9 mouse cellular contexts compared by ENCODE assay signal in genomic region chr1:153980886-153981285, GRCm38 (mm10).
A peak's percentile ranks its signal among the peaks of the same experiment; 100 is the strongest.
DNase-seq lines count a peak whose midpoint lies in the region; ATAC-seq and TF ChIP-seq lines count a peak whose summit lies in the region.
"Had no signal": no experiment of that assay in that cellular context is flagged by ENCODE, and none has a peak within 500 bp of the region (broad histone marks: within the 10 kb centered on the region; RNA-seq: fewer than 3 reads in every experiment).

No protein-coding gene starts in this region.

- no peak overlapping the region for H3K4me3 ChIP-seq in gastrocnemius, adult 2 months
- H3K4me3 ChIP-seq: limb, embryonic 15.5 days had no signal

- intact Hi-C loops in gastrocnemius, adult 2 months (cut with DNase I), result no loop called here

- ATAC-seq in hematopoietic stem cell, adult 5-6 weeks (replicated peaks in 1 of 2; ENCODE audit: insufficient read depth in 1 of 2, low FRiP score in 2 of 2, low TSS enrichment in 1 of 2, low read depth in 1 of 2, poor library complexity in 2 of 2, severe bottlenecking in 2 of 2), result peak; percentile 81 to 89
- 0 out of 2 replicates have a peak, but pooled peaks have one; percentile 16 for ATAC-seq in neutrophil, adult 5-6 weeks (ENCODE audit: extremely low read depth, insufficient number of reproducible peaks, low FRiP score, poor library complexity, severe bottlenecking)
- ATAC-seq in activated CD4-positive, CD25-positive, alpha-beta regulatory T cell, adult 4 months, result no peak

- H3K27ac ChIP-seq in gastrocnemius, adult 2 months, result no peak overlapping the region
- H3K27ac ChIP-seq: limb, embryonic 15.5 days had no signal

- no peak for TF ChIP-seq CTCF in gastrocnemius, adult 2 months (IDR thresholded peaks at IDR 0.05)

- DNase-seq in left cerebral cortex, adult 18-20 months (ENCODE audit: low spot score in 2 of 2), result peak; percentile 15 to 31
- DNase-seq in left cerebral cortex, adult 11 months (ENCODE audit: low spot score), result no peak
- DNase-seq in gastrocnemius, adult 2 months, result peak; percentile 56
- DNase-seq in thymus, postnatal 36 days, result no peak
- DNase-seq in thymus, postnatal 0 days (ENCODE audit: low spot score), result no peak

Comparison
In these comparisons a context has a peak if more than half of its experiments do, and no peak if none do; other contexts are left out.
1. DNase-seq: peak in left cerebral cortex, adult 18-20 months (2 of 2) and gastrocnemius, adult 2 months (single experiment); none in left cerebral cortex, adult 11 months (single experiment), thymus, postnatal 36 days (0 of 2) and thymus, postnatal 0 days (single experiment).